Mouse (Mus musculus): ENCODE results near the gene Zdhhc15. TPM values are rescaled to one million over a fixed set of nuclear protein-coding genes. Genes with fewer than 3 reads are reported as not detected.

The Zdhhc15 gene
- polyA plus RNA-seq, 1 experiment from 2014 or later: 10.1 TPM

Other genes starting within 250 kb of the Zdhhc15 start
- 1.7 and 2.0 TPM in 2 replicates for gene Uprt, start 188.2 kb downstream of the Zdhhc15 start, polyA plus RNA-seq (2015; fragmentation: Nextera tagmentation; extraction: Ambion mirVana)
- 4.6 and 4.7 TPM in 2 replicates for gene Magee2, start 186.2 kb upstream of the Zdhhc15 start, polyA plus RNA-seq (2015; fragmentation: Nextera tagmentation; extraction: Ambion mirVana)